In genomic region chr3:102165536-102166286, GRCm38 (mm10) we compare ENCODE assay signal across 10 mouse cellular contexts. TPM values are rescaled to one million over a fixed set of nuclear protein-coding genes. Genes with fewer than 3 reads are reported as not detected.
DNase-seq lines count a peak whose midpoint lies in the region; ATAC-seq and TF ChIP-seq lines count a peak whose summit lies in the region.
"Had no signal": no experiment of that assay in that cellular context is flagged by ENCODE, and none has a peak within 500 bp of the region (broad histone marks: within the 10 kb centered on the region; RNA-seq: fewer than 3 reads in every experiment).

No protein-coding gene starts in this region.

- H3K27ac ChIP-seq in hindbrain, embryonic 11.5 days (ENCODE audit: low read depth, low read length) = 0 out of 2 replicates have a peak overlapping the region, but pooled peaks have one; percentile 27
- H3K27ac ChIP-seq in hindbrain, postnatal 0 days = no peak overlapping the region
- peak overlapping the region; percentile 54; the same call in 1 of the 2 replicates for H3K27ac ChIP-seq in spleen, adult 2 months (ENCODE audit: insufficient read depth, low read length)
- no peak overlapping the region for H3K27ac ChIP-seq in left cerebral cortex, adult 2 months
- H3K27ac ChIP-seq: forebrain, embryonic 12.5 days; hindbrain, embryonic 13.5 days had no signal

- H3K36me3 ChIP-seq in hindbrain, embryonic 11.5 days (ENCODE audit: control insufficient read depth, insufficient read depth, low read length) = no peaks in the 10 kb centered on the region
- H3K36me3 ChIP-seq in hindbrain, postnatal 0 days (ENCODE audit: insufficient read depth, low read length) = peaks cover 5% of the 10 kb centered on the region
- no peaks in the 10 kb centered on the region for H3K36me3 ChIP-seq in spleen, adult 2 months (ENCODE audit: control insufficient read depth, insufficient read depth, low read length)
- H3K36me3 ChIP-seq: forebrain, embryonic 12.5 days had no signal

- ATAC-seq in hindbrain, embryonic 11.5 days (ENCODE audit: low FRiP score) = no peak
- ATAC-seq in hindbrain, postnatal 0 days = no peak
- ATAC-seq in hematopoietic stem cell, adult 5-6 weeks (replicated peaks in 1 of 2; ENCODE audit: insufficient read depth in 1 of 2, low FRiP score in 2 of 2, low TSS enrichment in 1 of 2, low read depth in 1 of 2, poor library complexity in 2 of 2, severe bottlenecking in 2 of 2) = peak; percentile 47 to 63; a peak in 2 of 4 replicates
- no peak for ATAC-seq in CD4-positive, CD25-positive, alpha-beta regulatory T cell, adult 4 months

- no peak overlapping the region for H3K9ac ChIP-seq in hindbrain, embryonic 11.5 days (ENCODE audit: low read depth, low read length)
- no peak overlapping the region for H3K9ac ChIP-seq in hindbrain, postnatal 0 days (replicated peaks; ENCODE audit: low read length)
- H3K9ac ChIP-seq: forebrain, embryonic 12.5 days; hindbrain, embryonic 13.5 days had no signal

- H3K27me3 ChIP-seq in hindbrain, embryonic 11.5 days (ENCODE audit: control insufficient read depth, insufficient read depth, low read length) = no peaks in the 10 kb centered on the region
- no peaks in the 10 kb centered on the region for H3K27me3 ChIP-seq in hindbrain, postnatal 0 days (ENCODE audit: insufficient read depth, low read length)
- no peaks in the 10 kb centered on the region for H3K27me3 ChIP-seq in spleen, adult 2 months (ENCODE audit: control insufficient read depth, insufficient read depth, low read length)
- H3K27me3 ChIP-seq: forebrain, embryonic 12.5 days; hindbrain, embryonic 13.5 days had no signal

- H3K9me3 ChIP-seq in hindbrain, embryonic 11.5 days (ENCODE audit: control insufficient read depth, low read length) = no peaks in the 10 kb centered on the region
- H3K9me3 ChIP-seq in hindbrain, postnatal 0 days (ENCODE audit: low read length) = no peaks in the 10 kb centered on the region
- H3K9me3 ChIP-seq: forebrain, embryonic 12.5 days; hindbrain, embryonic 13.5 days had no signal

- TF ChIP-seq CTCF in hindbrain, postnatal 0 days (IDR thresholded peaks at IDR 0.05; ENCODE audit: low read depth) = no peak
- no peak for TF ChIP-seq CTCF in spleen, adult 2 months (IDR thresholded peaks at IDR 0.05; ENCODE audit: extremely low read depth, insufficient read depth, insufficient read length, insufficient replicate concordance)
- no peak for TF ChIP-seq CTCF in left cerebral cortex, adult 2 months (IDR thresholded peaks at IDR 0.05)

- no peaks in the 10 kb centered on the region for H3K4me1 ChIP-seq in hindbrain, embryonic 11.5 days (replicated peaks; ENCODE audit: control insufficient read depth, insufficient read depth, low read length)
- peaks cover 27% of the 10 kb centered on the region for H3K4me1 ChIP-seq in hindbrain, postnatal 0 days (ENCODE audit: insufficient read depth, low read length)
- no peaks in the 10 kb centered on the region for H3K4me1 ChIP-seq in spleen, adult 2 months (ENCODE audit: control insufficient read depth, insufficient read depth, insufficient read length)

- 79% methylated on average over 21 of the region's 21 CpGs for WGBS in hindbrain, embryonic 11.5 days
- WGBS in hindbrain, postnatal 0 days = 74% methylated on average over 21 of the region's 21 CpGs
- WGBS in spleen, adult 2 months = 88% methylated on average over 21 of the region's 21 CpGs

- no peak overlapping the region for H3K4me3 ChIP-seq in hindbrain, embryonic 11.5 days (ENCODE audit: low read depth, low read length)
- H3K4me3 ChIP-seq in hindbrain, postnatal 0 days (ENCODE audit: low read length) = no peak overlapping the region
- H3K4me3 ChIP-seq in spleen, adult 2 months (ENCODE audit: extremely low read depth, insufficient read depth, insufficient read length) = no peak overlapping the region
- no peak overlapping the region for H3K4me3 ChIP-seq in left cerebral cortex, adult 2 months
- H3K4me3 ChIP-seq: forebrain, embryonic 12.5 days; hindbrain, embryonic 13.5 days had no signal

- peak overlapping the region; percentile 5; the same call in 1 of the 2 replicates for H3K4me2 ChIP-seq in hindbrain, embryonic 11.5 days (replicated peaks; ENCODE audit: low read depth, low read length)
- H3K4me2 ChIP-seq in hindbrain, postnatal 0 days (ENCODE audit: low read depth, low read length) = no peak overlapping the region
- H3K4me2 ChIP-seq: forebrain, embryonic 12.5 days; hindbrain, embryonic 13.5 days had no signal

- DNase-seq in hindbrain, embryonic 11.5 days (ENCODE audit: low spot score) = no peak
- no peak for DNase-seq in hindbrain, postnatal 0 days (ENCODE audit: low spot score)
- peak; percentile 81 for DNase-seq in R1 (ENCODE audit: low read depth, low spot score)
- DNase-seq in spleen, adult 2 months (ENCODE audit: low read depth in 1 of 2, low spot score in 2 of 2) = no peak
- no peak for DNase-seq in left cerebral cortex, adult 2 months (ENCODE audit: extremely low spot score in 1 of 2, low spot score in 2 of 2)
- no peak for DNase-seq in neural tube, embryonic 10.5 days (ENCODE audit: extremely low spot score, low spot score)

- no peak for TF ChIP-seq POLR2A in spleen, adult 2 months (IDR thresholded peaks at IDR 0.05; ENCODE audit: low read depth, low read length)

- intact Hi-C loops in left cerebral cortex, adult 2 months (cut with DNase I) = no loop called here

RNA-seq across cellular contexts. Expression of gene Vangl1, which starts 38.8 kb away (rescaled TPM):
- 10.9 and 12.3 TPM in 2 replicates for polyA plus RNA-seq in hindbrain, embryonic 11.5 days (2014; fragmentation: Nextera tagmentation; extraction: Ambion mirVana)
- total RNA-seq in hindbrain, postnatal 0 days (2014; rRNA removed) = 9.4 and 13.5 TPM in 2 replicates
- polyA plus RNA-seq in hindbrain, postnatal 0 days (2015; fragmentation: Nextera tagmentation; extraction: Ambion mirVana) = 7.5 and 8.0 TPM in 2 replicates
- 4.6 and 6.6 TPM in 2 replicates for total RNA-seq in hematopoietic stem cell, adult 5-6 weeks (2017)
- 18.2 and 18.7 TPM in 2 replicates for polyA plus RNA-seq in spleen, adult 2 months (2012; rRNA removed)
- under 1 TPM; 0.08 to 0.47 TPM for polyA plus RNA-seq in CD4-positive, CD25-positive, alpha-beta regulatory T cell, adult 4 months (2017; shearing (Covaris generic))
- 1 to 10 TPM; 4.4 to 6.7 TPM for total RNA-seq in left cerebral cortex, adult 2 months (2021)

Comparison
In these comparisons a context has a peak if more than half of its experiments do, and no peak if none do; other contexts are left out.
1. H3K27ac ChIP-seq: peak in hindbrain, embryonic 11.5 days (single experiment) and spleen, adult 2 months (single experiment); none in hindbrain, postnatal 0 days (single experiment) and left cerebral cortex, adult 2 months (single experiment).
2. ATAC-seq: peak in hematopoietic stem cell, adult 5-6 weeks (2 of 2); none in hindbrain, embryonic 11.5 days (single experiment), hindbrain, postnatal 0 days (single experiment) and CD4-positive, CD25-positive, alpha-beta regulatory T cell, adult 4 months (single experiment).